Mouse (Mus musculus): ENCODE measurements around the gene Fbp1.
"Not testable (repeated sequence)": the region's sequence is repeated elsewhere in the genome, so short reads cannot be mapped to it uniquely, and the experiment has no call there.

GRCm38 (mm10) chr13:62859251-62859650 is 28.8 kb downstream of the Fbp1 start:
- TF ChIP-seq CTCF (IDR thresholded peaks at IDR 0.05; ENCODE audit: borderline replicate concordance, insufficient read depth, low read length); POLR2A (IDR thresholded peaks at IDR 0.05; ENCODE audit: low read depth, low read length): not testable (repeated sequence)

Data from embryonic fibroblast, embryonic 13.5 days (primary cell).